Mouse (Mus musculus): ENCODE results near the gene Arpc1b. TPM values are rescaled to one million over a fixed set of nuclear protein-coding genes. Genes with fewer than 3 reads are reported as not detected.
"Not testable (repeated sequence)": the region's sequence is repeated elsewhere in the genome, so short reads cannot be mapped to it uniquely, and the experiment has no call there.

The Arpc1b gene
- polyA plus RNA-seq, 1 experiment: 863 TPM

- H3K4me1 ChIP-seq (replicated peaks; ENCODE audit: control insufficient read depth, insufficient read depth, low read length): no peaks in the 10 kb centered on the region
- 98% methylated on average over 4 of the region's 4 CpGs for WGBS
- DNase-seq: no peak
- no peaks in the 10 kb centered on the region for H3K27me3 ChIP-seq (ENCODE audit: control insufficient read depth, insufficient read depth, low read length)
- TF ChIP-seq POLR2A (IDR thresholded peaks at IDR 0.05; ENCODE audit: control insufficient read depth, extremely low read depth, insufficient read depth, low read length, poor library complexity) (no peak), CTCF (IDR thresholded peaks at IDR 0.05; ENCODE audit: borderline replicate concordance, control insufficient read depth, extremely low read depth, insufficient read depth, low read length, poor library complexity) (no peak)
- H3K27ac ChIP-seq (ENCODE audit: control insufficient read depth, insufficient read depth, low read length): no peak overlapping the region
- no peak overlapping the region for H3K4me3 ChIP-seq (ENCODE audit: control insufficient read depth, insufficient read depth, low read length)
- H3K36me3 ChIP-seq (ENCODE audit: control insufficient read depth, insufficient read depth, low read length): peaks cover 90% of the 10 kb centered on the region
Measured at GRCm38 (mm10) chr5:145129124-145129523, 15.1 kb downstream of the Arpc1b start.

GRCm38 (mm10) chr5:145129773-145130172, 15.8 kb downstream of the Arpc1b start:
- not testable (repeated sequence) for H3K4me3 ChIP-seq (ENCODE audit: control insufficient read depth, insufficient read depth, low read length); H3K27ac ChIP-seq (ENCODE audit: control insufficient read depth, insufficient read depth, low read length); H3K4me1 ChIP-seq (replicated peaks; ENCODE audit: control insufficient read depth, insufficient read depth, low read length); H3K27me3 ChIP-seq (ENCODE audit: control insufficient read depth, insufficient read depth, low read length); DNase-seq
- WGBS: 99% methylated on average over 5 of the region's 6 CpGs
- peaks cover 90% of the 10 kb centered on the region for H3K36me3 ChIP-seq (ENCODE audit: control insufficient read depth, insufficient read depth, low read length)

GRCm38 (mm10) chr5:145130191-145130590, 16.2 kb downstream of the Arpc1b start:
- H3K27ac ChIP-seq (ENCODE audit: control insufficient read depth, insufficient read depth, low read length): no peak overlapping the region
- no peak for DNase-seq
- 94% methylated on average over 11 of the region's 11 CpGs for WGBS
- no peak overlapping the region for H3K4me3 ChIP-seq (ENCODE audit: control insufficient read depth, insufficient read depth, low read length)
- H3K36me3 ChIP-seq (ENCODE audit: control insufficient read depth, insufficient read depth, low read length): peaks cover 89% of the 10 kb centered on the region
- H3K27me3 ChIP-seq (ENCODE audit: control insufficient read depth, insufficient read depth, low read length): no peaks in the 10 kb centered on the region
- no peak for TF ChIP-seq POLR2A (IDR thresholded peaks at IDR 0.05; ENCODE audit: control insufficient read depth, extremely low read depth, insufficient read depth, low read length, poor library complexity)
- no peak for TF ChIP-seq CTCF (IDR thresholded peaks at IDR 0.05; ENCODE audit: borderline replicate concordance, control insufficient read depth, extremely low read depth, insufficient read depth, low read length, poor library complexity)
- no peaks in the 10 kb centered on the region for H3K4me1 ChIP-seq (replicated peaks; ENCODE audit: control insufficient read depth, insufficient read depth, low read length)

DNA sequence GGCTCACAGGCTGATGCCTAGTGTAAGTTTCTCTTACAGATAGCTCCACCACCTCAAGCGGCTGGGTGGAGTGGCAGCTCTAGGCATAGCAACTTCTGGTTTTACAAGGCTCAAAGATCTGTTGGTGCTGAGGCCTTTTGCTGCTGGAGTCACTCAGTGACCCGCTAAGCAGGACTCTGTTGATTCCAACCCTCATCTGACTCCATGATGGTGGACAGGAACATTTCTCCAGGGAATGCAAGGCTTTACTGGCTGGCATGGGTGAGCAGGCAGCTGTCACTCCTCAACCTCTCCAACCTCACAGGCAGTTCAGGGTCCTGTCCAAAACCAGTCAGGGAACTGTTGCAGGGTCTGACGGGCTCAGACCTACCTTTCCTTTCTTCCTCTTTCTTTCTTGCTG, 17.0 kb downstream of the Arpc1b start:
- 90% methylated on average over 3 of the region's 3 CpGs for WGBS
- peaks cover 82% of the 10 kb centered on the region for H3K36me3 ChIP-seq (ENCODE audit: control insufficient read depth, insufficient read depth, low read length)

DNA sequence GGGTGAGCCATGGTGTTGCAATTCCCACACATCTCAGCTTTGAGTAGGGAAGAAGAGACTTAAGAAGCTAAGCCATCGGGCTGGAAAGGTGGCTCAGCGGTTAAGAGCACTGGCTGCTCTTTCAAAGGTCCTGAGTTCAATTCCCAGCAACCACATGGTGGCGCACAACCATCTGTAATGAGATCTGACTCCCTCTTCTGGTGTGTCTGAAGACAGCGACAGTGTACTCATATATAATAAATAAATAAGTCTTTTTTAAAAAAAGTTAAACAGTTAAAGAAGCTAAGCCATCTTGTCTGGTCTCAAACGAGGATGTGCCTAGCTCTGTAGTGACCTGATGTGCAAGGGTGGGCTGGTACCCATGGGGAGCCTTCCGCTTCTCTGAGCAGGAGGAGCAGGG, 19.3 kb downstream of the Arpc1b start:
- not testable (repeated sequence) for H3K4me3 ChIP-seq (ENCODE audit: control insufficient read depth, insufficient read depth, low read length); H3K27me3 ChIP-seq (ENCODE audit: control insufficient read depth, insufficient read depth, low read length); H3K27ac ChIP-seq (ENCODE audit: control insufficient read depth, insufficient read depth, low read length); DNase-seq; H3K4me1 ChIP-seq (replicated peaks; ENCODE audit: control insufficient read depth, insufficient read depth, low read length)
- peaks cover 64% of the 10 kb centered on the region for H3K36me3 ChIP-seq (ENCODE audit: control insufficient read depth, insufficient read depth, low read length)
- 97% methylated on average over 6 of the region's 6 CpGs for WGBS

More for the DNA sequence above, 17.0 kb downstream of the Arpc1b start:
- H3K4me1 ChIP-seq (replicated peaks; ENCODE audit: control insufficient read depth, insufficient read depth, low read length): no peaks in the 10 kb centered on the region
- H3K27me3 ChIP-seq (ENCODE audit: control insufficient read depth, insufficient read depth, low read length): no peaks in the 10 kb centered on the region
- no peak for TF ChIP-seq CTCF (IDR thresholded peaks at IDR 0.05; ENCODE audit: borderline replicate concordance, control insufficient read depth, extremely low read depth, insufficient read depth, low read length, poor library complexity)
- no peak for TF ChIP-seq POLR2A (IDR thresholded peaks at IDR 0.05; ENCODE audit: control insufficient read depth, extremely low read depth, insufficient read depth, low read length, poor library complexity)
- no peak overlapping the region for H3K4me3 ChIP-seq (ENCODE audit: control insufficient read depth, insufficient read depth, low read length)
- no peak for DNase-seq
- no peak overlapping the region for H3K27ac ChIP-seq (ENCODE audit: control insufficient read depth, insufficient read depth, low read length)

DNA sequence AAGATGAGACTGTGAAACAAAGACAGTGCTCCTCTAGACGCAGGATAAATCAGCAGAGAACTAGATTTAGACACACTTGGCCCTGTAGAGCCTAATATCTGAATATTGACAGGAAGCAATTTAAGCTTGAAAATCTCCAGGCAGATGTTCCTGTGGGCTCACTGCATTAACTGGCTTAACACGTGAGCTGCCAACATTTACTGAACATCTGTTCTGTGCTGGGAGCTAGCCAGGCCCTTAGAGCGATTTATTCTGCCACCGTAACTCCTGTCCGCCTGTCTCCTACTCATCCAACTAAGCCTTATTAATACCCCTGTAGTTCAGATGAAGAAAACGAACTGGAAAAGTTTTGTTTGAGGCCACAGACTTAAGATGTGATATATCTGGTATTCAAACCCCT, 24.8 kb downstream of the Arpc1b start:
- peaks cover 38% of the 10 kb centered on the region for H3K36me3 ChIP-seq (ENCODE audit: control insufficient read depth, insufficient read depth, low read length)
- no peak for TF ChIP-seq POLR2A (IDR thresholded peaks at IDR 0.05; ENCODE audit: control insufficient read depth, extremely low read depth, insufficient read depth, low read length, poor library complexity)
- no peak for TF ChIP-seq CTCF (IDR thresholded peaks at IDR 0.05; ENCODE audit: borderline replicate concordance, control insufficient read depth, extremely low read depth, insufficient read depth, low read length, poor library complexity)

DNA sequence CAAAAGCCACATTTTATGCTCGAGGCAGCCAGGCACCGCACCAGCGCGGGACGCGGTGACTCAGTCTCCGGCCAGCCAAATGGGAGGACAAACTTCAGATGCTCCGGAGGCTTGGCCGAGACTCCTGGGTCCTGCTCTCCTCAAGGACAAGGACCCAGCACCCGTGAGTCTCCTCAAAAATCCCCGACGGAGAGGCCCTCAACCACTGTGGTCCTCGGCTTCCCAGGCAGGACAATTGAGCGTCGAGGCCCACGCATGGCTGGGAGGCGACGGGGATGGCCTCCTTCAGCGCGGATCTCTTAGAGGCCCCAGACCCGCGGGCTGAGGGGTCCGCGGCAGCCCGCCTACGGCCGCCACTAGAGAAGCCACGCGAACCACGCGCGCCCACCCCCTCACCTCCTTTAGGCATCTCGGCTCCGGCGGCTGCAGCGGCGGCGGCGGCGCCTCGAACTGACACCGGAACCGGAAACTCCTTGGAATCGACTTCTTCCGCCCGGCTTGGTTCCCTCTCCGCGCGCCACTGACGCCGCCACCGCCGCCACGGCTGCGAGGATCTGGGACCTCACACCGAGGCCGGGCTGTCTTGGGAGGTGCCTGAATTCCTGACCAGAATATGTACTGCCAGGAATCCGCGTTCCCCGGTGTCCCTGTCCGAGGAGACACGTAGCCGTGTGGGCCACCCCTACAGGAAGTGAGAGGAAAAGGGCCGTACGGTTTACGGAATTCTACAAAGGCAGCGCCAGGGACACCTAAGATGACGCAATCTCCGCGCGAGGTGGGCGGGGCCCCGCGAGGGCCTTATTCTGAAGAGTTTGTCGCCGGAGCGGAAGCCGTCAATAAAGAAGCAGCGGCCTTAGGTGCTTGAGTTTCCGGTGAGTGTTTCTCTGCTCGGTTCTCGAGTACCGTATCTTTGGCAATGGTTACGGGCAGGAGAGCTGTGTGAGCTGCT, 25.8 kb downstream of the Arpc1b start, which contains the start of the genes Pdap1 and Bud31:
Gene Pdap1, minus strand, starts transcription at position 668 of the 949 bp plus-strand sequence.
Gene Bud31, plus strand, starts transcription at position 792 of the 949 bp plus-strand sequence.
- TF ChIP-seq POLR2A (IDR thresholded peaks at IDR 0.05; ENCODE audit: control insufficient read depth, extremely low read depth, insufficient read depth, low read length, poor library complexity): peak; percentile 74
- 0 out of 2 replicates have a peak, but pooled peaks have one; percentile 12 for TF ChIP-seq CTCF (IDR thresholded peaks at IDR 0.05; ENCODE audit: borderline replicate concordance, control insufficient read depth, extremely low read depth, insufficient read depth, low read length, poor library complexity)
- WGBS: under 1% methylated on average over 84 of the region's 84 CpGs
- Histone ChIP-seq H3K4me3 (ENCODE audit: control insufficient read depth, insufficient read depth, low read length) (peak within 1 kb of the TSS; percentile 87), H3K27ac (ENCODE audit: control insufficient read depth, insufficient read depth, low read length) (peak within 1 kb of the TSS; percentile 76), H3K27me3 (ENCODE audit: control insufficient read depth, insufficient read depth, low read length) (no peaks in the 10 kb centered on the region), H3K36me3 (ENCODE audit: control insufficient read depth, insufficient read depth, low read length) (peaks cover 32% of the 10 kb centered on the region), H3K4me1 (replicated peaks; ENCODE audit: control insufficient read depth, insufficient read depth, low read length) (peaks cover 9% of the 10 kb centered on the region)
- DNase-seq: peak; percentile 93

More for the DNA sequence above, 24.8 kb downstream of the Arpc1b start:
- Histone ChIP-seq H3K4me1 (replicated peaks; ENCODE audit: control insufficient read depth, insufficient read depth, low read length) (peaks cover 9% of the 10 kb centered on the region), H3K4me3 (ENCODE audit: control insufficient read depth, insufficient read depth, low read length) (no peak overlapping the region), H3K27me3 (ENCODE audit: control insufficient read depth, insufficient read depth, low read length) (no peaks in the 10 kb centered on the region), H3K27ac (ENCODE audit: control insufficient read depth, insufficient read depth, low read length) (no peak overlapping the region)
- WGBS: 11% methylated on average over 6 of the region's 6 CpGs
- DNase-seq: no peak
